Mouse (Mus musculus) skeletal muscle tissue, adult 2 months (tissue): ENCODE data around the gene Capn11.

Source experiments
- DNase-seq: peaks from one replicate; pipeline ENCODE4 v3.0.0-alpha.2; 2012; ENCODE audit warnings: low read depth, low spot score

Gene Capn11

DNA sequence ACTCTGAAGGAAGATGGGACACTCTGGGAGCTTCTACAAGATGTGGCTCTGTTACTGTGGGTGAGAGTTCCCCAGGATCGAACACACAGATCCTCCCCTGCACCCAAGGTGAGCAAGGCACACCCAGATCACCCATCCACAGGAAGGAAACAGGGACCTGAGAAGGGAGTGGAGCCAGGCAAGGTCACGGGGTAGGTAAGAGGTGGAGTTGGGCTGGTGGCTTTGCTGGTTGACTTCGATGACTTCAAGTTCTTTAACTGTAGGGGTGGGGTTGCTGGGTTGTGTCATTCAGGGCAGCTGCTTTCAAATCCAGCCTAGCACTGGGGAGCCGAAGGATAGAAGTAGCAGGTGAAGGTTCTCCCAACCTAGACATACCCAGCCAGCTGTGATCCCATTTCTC, 23.7 kb upstream of the Capn11 start:
- no peak for DNase-seq

DNA sequence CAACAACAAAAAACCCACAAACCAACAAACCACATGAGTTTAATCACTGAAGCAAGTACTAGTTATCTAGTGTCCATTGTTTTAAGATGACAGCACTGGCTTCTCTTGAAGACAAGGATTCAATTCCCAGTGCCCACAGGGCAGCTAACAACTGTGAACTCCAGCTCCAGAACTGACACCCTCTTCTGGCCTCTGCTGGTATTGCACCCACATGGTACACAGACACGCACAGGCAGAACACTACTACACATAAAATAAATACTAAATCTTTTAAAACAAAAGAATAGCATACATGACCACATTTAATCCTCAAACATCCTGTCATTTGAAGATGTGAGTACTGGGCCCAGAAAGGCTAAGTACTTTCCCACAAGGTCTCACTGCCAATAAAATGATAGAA, 22.5 kb upstream of the Capn11 start:
- no peak for DNase-seq

DNA sequence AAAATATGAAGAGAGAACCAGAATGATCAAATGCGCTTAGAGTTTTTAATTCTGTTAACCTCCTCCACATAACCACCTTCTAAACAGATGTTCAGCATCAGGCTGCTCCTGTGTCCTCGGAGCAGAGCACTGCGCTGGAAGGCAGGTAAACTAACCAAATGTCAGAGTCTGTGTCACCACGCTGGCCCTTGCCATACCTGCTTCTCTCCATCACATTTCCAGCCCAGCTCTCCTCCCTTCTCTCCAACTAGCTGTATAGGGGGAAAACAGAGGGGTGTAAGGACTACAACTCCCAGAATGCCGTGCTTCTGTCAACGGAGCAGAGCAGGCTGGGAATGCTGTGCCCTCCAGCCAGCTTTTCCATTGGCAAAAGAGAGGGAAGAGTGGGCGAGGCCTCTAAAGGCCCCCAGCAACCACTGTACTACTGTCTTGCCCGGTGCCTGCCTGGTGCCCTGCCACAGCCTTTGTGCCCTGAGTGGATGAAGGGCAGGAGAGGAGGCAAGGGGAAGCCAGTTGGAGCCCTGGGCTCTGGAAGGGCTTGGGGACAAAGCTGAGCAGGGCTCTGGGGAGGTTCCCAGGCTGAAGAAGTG, 21.4 kb upstream of the Capn11 start:
- DNase-seq: no peak

DNA sequence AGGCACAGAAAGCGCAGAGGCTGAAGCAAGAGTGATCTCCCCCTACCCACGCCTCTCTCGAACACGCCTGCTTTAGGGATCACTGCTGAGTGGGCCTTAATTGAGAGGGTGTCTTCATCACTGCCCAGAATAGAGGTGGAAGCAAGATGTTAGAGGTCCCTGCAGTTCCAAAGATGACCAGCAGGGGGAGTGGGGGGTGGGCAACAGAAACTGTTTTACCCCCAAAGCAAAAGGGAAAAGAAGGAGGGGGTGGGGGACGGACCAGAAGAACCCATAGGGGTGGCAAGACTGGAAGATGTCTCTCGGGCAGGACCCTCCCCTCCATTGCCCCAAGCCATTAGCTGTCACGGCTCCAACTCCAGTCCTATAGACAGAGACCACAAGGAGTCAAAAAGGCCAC, 19.0 kb upstream of the Capn11 start:
- peak; percentile 45 for DNase-seq

DNA sequence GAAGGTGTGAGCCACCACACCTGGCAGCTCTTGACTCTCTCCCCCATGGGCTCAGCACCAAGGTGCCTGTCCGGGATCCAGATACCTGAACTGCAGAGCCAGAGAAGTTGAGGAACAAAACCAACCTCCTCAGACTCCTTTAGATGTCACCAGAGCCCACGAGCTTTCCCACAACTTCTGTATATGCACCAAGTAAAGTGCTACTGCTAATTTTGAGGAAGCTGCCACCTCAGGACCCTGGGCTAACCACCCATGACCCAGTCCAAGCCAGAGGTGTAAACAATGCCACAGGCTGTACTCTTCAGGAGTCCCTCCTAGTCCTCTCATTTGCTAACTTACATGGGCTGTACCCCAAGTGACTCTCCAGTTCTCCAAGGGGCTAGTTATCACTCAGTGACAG, 13.5 kb upstream of the Capn11 start:
- no peak for DNase-seq

DNA sequence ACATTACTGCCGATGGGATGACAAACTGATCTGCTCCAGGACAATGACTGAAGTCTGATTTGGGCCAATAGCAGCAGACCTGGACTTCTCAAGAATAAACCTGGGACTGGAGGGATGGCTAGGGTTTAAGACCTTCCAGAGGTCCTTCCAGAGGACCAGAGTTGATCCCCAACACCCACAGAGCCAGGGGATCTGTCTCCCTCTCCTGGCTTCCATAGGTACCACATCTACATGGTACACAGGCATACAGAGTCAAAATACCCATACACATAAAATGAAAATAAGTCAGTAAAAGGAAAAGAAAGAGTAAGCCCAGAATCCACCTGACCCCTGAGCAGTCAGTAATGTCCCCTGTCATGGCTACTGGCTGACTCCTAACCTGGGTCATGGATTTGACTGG, 12.7 kb upstream of the Capn11 start:
- no peak for DNase-seq

DNA sequence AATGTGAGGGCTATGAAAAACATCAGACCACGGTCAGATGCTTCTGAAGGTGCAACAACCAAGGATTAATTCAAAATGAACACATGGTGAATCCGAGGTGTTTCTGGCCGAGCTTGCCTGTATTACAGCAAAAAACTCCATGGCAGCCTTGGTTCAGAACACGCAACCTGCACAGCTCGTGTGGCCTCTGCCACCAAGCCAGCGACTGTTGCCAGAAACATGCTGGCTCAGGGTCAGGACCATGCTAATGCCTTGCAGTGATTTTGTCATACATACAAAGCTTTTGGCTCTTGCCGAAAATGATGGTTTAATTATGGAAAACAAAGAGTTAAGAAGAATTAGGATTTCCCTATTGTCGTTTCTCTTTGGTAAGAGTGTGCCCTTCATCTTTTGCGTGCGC, 8.9 kb upstream of the Capn11 start:
- no peak for DNase-seq

DNA sequence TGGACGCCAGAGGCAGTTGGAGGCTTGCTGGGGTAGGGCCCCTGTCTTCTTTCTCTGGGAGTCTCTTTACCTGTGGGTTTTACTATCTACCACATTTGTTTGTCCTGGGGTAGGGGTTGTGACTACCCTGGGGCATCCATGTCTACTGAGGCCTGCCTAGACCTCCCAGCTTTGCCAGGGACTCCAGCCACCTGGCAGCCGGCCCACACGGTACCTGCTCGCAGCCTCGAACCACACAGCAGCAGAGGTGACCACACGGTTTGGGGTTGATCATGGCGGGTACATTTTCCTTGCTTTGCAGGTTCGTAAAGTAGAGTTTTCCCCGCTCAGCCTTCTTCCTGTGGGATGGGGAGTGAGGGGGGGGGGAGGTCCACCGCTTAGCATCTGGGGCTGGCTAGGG, 8.4 kb upstream of the Capn11 start:
- DNase-seq: no peak

DNA sequence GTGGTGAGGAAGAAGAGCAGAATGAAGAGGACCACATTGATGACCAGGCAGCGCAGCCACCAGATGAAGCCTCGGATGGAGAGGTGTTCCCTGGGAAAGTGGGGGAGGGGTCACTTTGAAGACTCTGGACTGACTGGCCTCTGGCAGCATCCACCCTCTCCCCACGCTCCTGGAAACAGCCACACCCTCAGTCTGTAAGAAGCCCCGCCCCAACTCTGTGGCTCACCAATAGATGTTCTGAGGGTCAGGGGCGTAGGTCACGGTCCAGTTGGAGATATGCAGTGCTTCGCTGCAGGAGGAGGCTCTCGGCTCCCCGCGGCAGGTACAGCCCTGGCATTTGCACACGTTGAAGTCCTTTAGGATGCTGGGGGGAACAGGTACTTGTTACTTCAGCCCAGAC, 7.0 kb upstream of the Capn11 start:
- DNase-seq: no peak

DNA sequence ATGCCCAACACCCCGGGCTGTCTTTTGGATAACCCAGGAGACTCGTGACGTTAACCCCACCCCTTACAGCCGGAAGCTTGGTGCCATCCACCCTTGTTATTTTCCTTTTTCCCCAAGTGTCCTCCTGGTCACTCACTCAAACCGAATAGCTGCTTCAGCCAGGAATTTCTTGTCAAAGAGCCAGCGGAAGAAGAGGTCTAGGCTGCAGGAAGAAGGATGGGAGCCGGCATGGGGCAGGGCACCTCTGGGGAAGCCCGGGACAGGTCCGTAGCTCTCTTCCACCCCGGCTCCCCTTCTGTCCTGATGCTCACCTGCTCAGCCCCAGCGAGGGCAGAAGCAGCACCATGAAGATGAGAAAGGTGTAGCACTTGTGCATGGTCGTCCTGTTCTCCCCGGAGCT, 5.5 kb upstream of the Capn11 start:
- no peak for DNase-seq

DNA sequence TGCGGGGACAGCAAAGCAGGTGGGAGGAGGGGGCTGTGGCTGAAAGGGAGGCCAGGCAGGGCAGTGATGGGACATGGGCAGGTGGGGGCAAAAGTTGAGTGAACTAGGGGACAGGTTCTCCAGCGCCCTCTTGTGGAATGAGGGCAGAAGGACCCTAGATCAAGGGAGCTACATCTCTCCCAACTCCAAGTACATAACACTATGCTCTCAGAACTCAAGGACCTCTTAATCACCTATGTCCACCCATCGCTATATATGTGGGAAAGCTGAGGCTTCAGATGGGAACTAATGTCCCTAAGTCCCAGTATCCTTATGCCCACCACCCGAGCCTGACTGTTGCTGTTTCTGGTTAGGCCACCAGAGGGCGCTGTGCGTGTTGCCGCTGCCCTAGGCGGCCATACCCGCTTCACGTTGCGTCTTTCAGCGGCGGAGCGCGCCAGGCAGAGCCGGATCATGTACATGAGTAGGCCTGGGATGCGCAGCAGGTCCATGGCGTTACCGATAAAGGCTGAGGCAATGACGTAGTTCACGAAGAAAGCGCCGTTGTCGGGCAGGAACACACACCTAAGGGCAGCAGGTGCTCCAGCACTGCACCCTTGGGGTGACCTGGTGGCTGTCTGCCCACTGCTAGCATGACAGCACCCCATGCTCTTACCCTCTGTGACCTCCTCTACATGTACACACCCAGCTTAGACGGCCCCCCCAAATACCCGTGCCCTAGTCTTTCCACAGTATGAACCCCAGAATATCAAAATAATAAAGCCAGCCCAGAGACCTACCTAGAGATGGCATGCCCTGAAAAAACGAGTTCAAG, 4.2 kb upstream of the Capn11 start:
- peak; percentile 54 for DNase-seq

DNA sequence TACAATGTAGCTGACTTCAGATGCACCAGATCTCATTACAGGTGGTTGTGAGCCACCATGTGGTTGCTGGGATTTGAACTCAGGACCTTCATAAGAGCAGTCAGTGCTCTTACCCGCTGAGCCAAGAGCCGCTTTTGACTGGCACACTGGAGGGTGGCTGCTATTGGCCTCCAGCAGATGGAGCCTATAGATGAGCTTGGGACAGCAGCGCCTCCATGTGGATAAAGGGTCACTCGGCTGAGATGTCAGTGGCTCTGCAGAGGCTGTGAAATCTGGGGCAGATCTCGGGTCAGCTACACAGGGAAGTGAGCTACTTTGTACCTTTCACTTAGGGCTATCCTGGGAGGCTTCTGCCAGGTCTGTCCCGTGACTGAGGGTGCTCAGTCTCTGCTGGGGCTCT, 3.3 kb downstream of the Capn11 start:
- DNase-seq: no peak

DNA sequence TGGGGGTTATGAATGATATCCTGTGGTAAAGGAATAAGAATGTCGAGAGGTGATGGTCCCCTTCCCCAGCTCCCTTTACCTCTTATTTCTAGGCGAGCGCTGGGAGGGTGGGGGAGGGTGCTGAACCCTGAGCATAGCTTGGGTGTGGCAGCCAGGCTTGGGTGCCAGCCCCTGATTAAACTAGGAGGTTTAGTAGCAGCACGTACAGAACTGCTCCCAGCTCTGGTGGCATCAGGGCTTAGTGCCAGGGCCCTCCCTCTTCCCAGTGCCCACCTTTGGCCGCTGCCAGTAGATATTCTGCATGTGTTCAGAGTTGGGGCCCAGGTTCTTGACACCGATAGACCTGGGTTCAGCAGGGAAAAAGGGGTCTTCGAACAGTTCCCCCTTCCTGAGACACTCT, 5.9 kb downstream of the Capn11 start:
- DNase-seq: no peak

DNA sequence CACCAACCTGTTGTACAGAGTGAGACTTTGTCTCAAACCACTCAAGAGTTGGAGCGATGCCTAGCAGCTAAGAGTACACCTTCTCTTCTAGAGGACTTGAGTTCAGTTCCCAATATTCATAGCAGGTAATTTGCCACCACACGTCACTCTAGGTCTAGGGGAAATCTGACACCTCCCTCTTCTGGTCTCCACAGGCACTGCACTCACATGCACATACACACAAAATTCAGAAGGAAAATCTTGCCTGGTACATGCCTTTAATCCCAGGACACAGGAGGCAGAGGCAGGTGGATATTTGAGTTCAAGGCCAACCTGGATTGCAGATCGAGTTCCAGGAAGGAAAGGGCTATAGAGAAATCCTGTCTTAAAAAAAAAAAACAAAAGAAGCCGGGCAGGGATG, 14.9 kb downstream of the Capn11 start:
- no peak for DNase-seq

DNA sequence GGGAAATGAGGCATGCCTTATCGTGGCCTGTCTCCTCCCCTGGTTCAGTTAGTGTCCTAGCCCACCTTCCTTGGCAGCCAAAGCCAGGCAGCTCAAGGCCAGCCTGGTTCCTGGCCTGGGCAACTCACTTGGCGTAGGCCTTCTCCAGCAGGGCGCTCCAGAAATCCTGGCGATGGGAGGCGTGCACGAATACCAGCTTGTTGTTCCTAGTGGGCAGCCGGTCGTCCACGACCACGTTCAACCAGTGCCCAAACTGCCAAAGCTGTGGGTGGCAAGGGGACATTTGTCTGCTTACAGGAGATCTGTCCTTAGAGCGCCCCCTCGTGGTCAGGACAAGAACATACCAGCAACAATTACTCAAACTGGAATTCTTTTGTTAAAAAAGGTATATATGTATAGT, 16.4 kb downstream of the Capn11 start:
- DNase-seq: peak; percentile 54

DNA sequence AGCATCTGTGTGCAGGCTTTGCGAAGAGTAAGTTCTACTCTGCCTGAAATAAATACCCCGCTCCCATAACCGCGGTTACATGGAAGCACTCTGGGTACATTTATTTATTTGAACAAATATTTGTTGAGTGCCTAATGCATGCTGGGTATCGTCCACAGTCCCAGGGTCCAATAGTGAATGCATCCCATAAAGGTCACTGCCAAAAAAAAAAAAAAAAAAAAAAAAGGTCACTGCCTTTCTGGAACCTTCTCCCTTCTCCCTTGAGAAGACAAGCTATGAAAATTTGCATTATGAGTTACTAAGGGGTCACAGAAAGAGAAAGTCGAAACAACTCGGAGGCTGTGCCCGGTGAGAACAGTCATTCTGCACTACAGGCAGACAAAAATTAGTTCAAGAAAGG, 17.1 kb downstream of the Capn11 start:
- DNase-seq: no peak

DNA sequence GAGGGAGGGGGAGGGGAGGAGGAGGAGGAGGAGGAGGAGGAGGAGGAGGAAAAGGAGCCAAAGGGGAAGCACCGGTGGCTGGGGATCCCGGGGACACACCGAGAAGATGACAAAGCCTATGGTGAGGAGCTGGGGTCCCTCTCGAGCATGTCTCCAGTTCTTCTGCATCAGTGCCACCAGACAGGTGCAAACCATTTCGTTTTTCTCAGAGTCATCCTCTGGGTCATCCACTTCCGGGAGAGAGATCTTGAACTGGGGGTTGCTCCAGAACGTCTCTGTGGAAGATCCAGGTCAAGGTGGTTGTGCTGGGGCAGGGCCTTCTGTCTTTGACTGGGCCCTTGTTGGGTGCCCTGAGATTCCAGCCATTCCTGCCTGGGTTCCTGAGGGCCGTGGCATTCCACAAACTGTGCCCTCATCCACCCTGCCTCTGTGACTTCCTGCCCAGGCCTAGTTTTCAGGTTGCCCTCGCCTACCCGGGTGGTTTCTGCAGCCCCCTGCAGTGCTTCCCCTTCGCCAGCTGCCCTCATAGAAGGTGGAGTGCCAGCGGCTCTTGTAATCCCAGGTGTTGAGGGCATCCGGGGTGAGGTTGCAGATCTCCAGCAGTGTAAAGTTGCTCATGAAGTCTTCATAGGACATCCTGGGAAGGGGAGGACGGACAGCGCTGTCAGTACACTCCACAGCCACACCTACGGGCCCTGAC, 20.4 kb downstream of the Capn11 start:
- DNase-seq: no peak

DNA sequence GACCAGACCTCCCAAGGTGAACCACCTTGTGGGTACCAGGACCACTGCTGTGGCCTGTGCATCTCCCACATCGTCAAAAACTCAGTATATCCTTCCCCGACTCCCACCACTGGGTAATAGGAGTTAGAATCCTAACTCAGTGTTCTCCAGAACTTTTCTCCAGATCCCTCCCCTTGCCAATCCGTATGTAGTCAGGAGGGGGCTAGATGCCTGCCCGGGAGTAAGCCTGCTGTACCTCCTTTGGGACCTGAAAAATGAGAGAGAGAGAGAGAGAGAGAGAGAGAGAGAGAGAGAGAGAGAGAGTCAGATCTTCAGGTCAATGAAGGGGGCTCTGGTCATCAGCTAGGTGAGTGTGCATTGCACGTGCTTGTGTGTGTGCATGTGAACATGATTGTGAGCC, 25.1 kb downstream of the Capn11 start:
- DNase-seq: no peak

DNA sequence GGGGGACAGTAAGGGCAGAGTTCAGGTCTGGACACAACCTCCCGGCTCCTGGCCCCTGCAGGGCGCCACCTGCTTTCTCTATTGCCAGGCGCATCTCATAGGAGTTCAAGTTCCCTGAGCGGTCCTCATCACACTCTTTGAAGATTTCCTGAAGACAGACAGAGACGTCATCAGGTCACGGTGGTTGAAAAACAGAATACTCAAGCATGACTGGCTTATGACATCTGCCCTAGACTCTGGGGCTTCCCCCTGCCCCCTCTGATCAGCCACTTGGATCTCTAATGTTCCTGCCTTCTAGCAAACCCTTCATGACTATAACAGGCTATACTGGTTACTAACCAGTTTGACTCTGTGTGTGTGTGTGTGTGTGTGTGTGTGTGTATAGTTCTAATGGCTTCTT, 27.2 kb downstream of the Capn11 start:
- DNase-seq: no peak

DNA sequence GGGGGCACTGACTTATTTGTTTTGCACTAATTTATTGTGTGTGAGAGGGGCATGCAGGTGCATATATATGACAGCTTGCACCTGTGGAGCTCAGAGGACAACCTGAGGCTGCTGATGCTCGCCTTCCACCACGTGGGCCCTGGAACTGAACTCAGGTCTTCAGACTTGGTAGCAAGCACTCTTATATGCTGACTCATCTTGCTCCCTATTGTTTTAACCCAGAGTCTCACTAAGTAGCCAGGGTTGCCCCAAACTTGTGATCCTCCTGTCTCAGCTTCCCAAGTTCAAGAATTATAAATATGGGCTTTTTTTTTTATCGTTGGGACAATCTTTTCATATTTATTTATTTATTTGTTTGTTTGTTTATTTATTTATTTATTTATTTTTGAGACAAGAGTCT, 28.1 kb downstream of the Capn11 start:
- DNase-seq: no peak

DNA sequence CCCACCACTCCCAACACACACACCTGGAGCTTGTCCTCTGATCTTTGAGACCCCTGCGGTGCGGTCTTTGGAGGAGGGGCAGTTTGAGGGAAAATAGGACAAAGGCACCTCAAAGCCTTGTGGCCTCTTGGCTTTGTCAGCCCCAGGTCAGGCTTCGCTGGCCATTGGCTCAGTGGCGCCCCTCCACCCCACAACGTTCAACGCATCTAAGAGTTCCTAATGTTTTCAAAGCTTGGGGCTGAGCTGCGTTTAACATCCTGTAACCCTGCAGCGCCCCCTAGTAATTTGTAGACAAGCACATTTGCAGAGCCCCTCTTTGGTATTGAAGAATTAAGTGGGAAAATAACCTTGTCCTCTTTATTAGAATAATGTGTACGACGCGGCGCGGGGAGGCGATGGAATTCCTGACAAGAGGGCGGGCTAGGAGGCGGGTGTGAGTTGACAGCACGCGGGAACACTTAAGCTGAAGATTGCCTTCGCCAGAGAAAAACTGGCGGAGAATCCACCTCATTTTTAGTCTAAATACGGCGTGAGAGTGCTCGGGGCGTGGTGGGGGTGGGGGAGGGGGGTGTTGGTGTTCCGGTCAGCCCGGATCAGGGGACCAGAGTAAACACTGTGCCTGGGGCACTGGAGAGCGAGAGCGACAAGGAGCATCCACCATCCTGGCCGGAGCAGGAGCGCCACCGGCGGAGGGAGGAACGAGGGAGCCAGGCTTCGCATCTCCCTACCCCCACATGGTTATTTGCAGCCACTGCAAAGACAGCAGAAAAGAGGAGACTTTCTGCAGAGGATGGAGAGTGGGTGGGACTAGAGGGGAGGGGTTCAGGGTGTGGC, 29.0 kb downstream of the Capn11 start:
- peak; percentile 53 for DNase-seq
